Mouse (Mus musculus): ENCODE measurements around the gene Mical1.
A peak's percentile ranks its signal among the peaks of the same experiment; 100 is the strongest.

DNA sequence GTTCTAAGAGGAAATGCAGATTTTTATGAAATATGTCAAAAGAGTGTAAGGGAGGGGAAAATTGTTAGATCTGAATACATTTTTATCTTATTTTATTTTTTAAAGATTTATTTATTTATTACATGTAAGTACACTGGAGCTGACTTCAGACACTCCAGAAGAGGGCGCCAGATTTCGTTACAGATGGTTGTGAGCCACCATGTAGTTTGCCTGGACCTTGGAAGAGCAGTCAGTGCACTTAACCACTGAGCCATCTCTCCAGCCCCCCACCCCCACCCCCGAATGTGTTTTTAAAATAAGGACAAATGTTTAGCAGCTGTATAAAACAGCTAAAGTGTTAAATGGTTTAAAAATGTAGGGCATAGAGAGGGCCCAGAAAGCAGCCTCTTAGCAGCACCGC is 41.5 kb upstream of the Mical1 start:
- no peak for TF ChIP-seq POLR2A (IDR thresholded peaks at IDR 0.05; ENCODE audit: insufficient read depth, low read depth, low read length)
- TF ChIP-seq CTCF (IDR thresholded peaks at IDR 0.05), result peak; percentile 89
